Mouse (Mus musculus) bone marrow macrophage, adult 2 months (primary cell): ENCODE results near the gene Gcgr.

Experiments used
- CTCF ChIP-seq: IDR thresholded peaks from 2 replicates; pipeline ENCODE4 v1.5.1; 2012; ENCODE audit warnings: low read depth, mild to moderate bottlenecking, low read length, moderate library complexity
- POLR2A ChIP-seq: IDR thresholded peaks from 2 replicates; pipeline ENCODE4 v1.6.1; 2012; ENCODE audit warnings: mild to moderate bottlenecking, low read depth, low read length, borderline replicate concordance

DNA sequence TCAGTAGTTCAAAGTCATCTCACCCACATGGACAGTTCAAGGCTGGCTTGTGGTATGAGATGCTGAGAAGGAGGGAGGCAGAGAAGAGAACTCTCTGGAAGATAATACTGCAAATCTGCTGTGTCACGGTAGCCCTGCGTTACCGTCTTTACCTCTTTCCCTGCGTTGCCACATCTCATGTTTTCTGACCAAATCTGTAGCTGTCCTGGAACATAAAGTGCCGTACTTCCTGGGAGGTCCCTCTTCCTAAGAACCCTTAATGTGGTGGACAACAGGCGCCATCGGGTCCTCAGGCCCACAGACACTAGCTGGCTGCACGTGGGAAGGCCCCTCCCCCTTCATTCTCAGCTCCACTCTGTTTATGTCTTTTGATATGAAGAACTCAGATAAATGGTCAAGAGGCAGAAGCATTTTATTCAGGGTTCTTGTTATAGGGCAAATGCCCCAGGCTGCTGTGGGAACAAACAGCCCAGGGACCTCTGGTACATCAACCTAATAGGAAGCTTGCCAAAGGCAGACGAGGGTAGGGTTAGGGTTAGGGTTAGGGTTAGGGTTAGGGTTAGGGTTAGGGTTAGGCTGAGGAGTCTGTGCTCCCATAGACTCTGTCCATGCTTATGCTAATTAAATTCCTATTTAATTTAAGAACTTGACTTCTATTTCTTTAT lies 2.7 kb upstream of the Gcgr start:
- no peak for TF ChIP-seq CTCF
- no peak for TF ChIP-seq POLR2A
